20 mouse cellular contexts compared by ENCODE assay signal in the genomic region with DNA sequence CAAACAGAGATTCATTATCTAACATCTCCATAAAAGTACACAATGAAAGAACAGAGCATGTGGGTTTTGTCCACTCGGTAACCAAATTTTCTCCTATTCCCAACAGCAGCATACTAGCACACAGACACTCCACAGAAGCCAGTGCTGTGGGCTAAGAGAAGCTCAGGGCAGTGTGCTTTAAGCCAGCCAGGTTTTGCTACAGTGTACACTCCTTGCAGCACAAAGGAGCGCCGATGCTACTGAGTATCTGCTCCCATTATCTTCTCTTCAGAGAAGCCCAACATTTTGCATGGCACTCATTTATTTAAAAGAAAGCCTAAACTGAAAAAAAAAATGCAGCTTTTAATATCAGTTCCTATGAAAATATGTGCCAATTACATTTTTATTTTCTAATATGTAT.
DNase-seq lines count a peak whose midpoint lies in the region; ATAC-seq and TF ChIP-seq lines count a peak whose summit lies in the region.
"Had no signal": no experiment of that assay in that cellular context is flagged by ENCODE, and none has a peak within 500 bp of the region (broad histone marks: within the 10 kb centered on the region; RNA-seq: fewer than 3 reads in every experiment).

No protein-coding gene starts in this region.

- H3K4me3 ChIP-seq in forebrain, embryonic 12.5 days (replicated peaks), result no peak overlapping the region
- no peak overlapping the region for H3K4me3 ChIP-seq in forebrain, embryonic 10.5 days
- no peak overlapping the region for H3K4me3 ChIP-seq in hindbrain, embryonic 14.5 days (replicated peaks; ENCODE audit: low read length)
- no peak overlapping the region for H3K4me3 ChIP-seq in hindbrain, embryonic 11.5 days (ENCODE audit: low read depth, low read length)
- H3K4me3 ChIP-seq in midbrain, embryonic 14.5 days (replicated peaks; ENCODE audit: low read depth, low read length), result no peak overlapping the region
- H3K4me3 ChIP-seq: intestine, embryonic 15.5 days; layer of hippocampus, adult 2 months had no signal

- DNase-seq in forebrain, embryonic 10.5 days (ENCODE audit: extremely low spot score, low spot score), result no peak
- no peak for DNase-seq in hindbrain, embryonic 14.5 days (ENCODE audit: low spot score)
- DNase-seq in hindbrain, embryonic 11.5 days (ENCODE audit: low spot score), result no peak
- DNase-seq in brain, embryonic 14.5 days (ENCODE audit: low read depth), result peak; percentile 54
- peak; percentile 63 for DNase-seq in midbrain, embryonic 14.5 days
- DNase-seq in urinary bladder, postnatal 4 days (ENCODE audit: low spot score in 2 of 2), result no peak
- DNase-seq: adrenal gland, postnatal 14 days; cerebellum, adult 8-10 months; gastrocnemius, postnatal 36 days; heart, postnatal 4 days; kidney, adult 9 months; kidney, postnatal 25 days; layer of hippocampus, postnatal 36 days; lung, postnatal 4 days; thymus, adult 18-20 months; thymus, postnatal 36 days had no signal

- ATAC-seq in forebrain, embryonic 12.5 days (ENCODE audit: low FRiP score), result no peak
- no peak for ATAC-seq in hindbrain, embryonic 14.5 days (ENCODE audit: low FRiP score)
- no peak for ATAC-seq in hindbrain, embryonic 11.5 days (ENCODE audit: low FRiP score)
- ATAC-seq in midbrain, embryonic 14.5 days (ENCODE audit: low FRiP score, low TSS enrichment), result no peak
- no peak for ATAC-seq in monocyte, adult 5-6 weeks (replicated peaks; ENCODE audit: insufficient number of reproducible peaks, low FRiP score, low TSS enrichment, poor library complexity, severe bottlenecking)
- ATAC-seq: intestine, embryonic 15.5 days had no signal

- no peak for TF ChIP-seq CTCF in brain, embryonic 14.5 days (IDR thresholded peaks at IDR 0.05; ENCODE audit: borderline replicate concordance, extremely low read depth, insufficient read depth, insufficient read length)

- WGBS in forebrain, embryonic 12.5 days, result 65% methylated on average over 3 of the region's 3 CpGs
- 65% methylated on average over 3 of the region's 3 CpGs for WGBS in forebrain, embryonic 10.5 days
- 59% methylated on average over 3 of the region's 3 CpGs for WGBS in hindbrain, embryonic 14.5 days
- 84% methylated on average over 3 of the region's 3 CpGs for WGBS in hindbrain, embryonic 11.5 days
- WGBS in midbrain, embryonic 14.5 days, result 40% methylated on average over 3 of the region's 3 CpGs

- H3K4me2 ChIP-seq in forebrain, embryonic 12.5 days, result no peak overlapping the region
- no peak overlapping the region for H3K4me2 ChIP-seq in hindbrain, embryonic 14.5 days (replicated peaks)
- H3K4me2 ChIP-seq in hindbrain, embryonic 11.5 days (replicated peaks; ENCODE audit: low read depth, low read length), result no peak overlapping the region
- no peak overlapping the region for H3K4me2 ChIP-seq in midbrain, embryonic 14.5 days (ENCODE audit: low read length)
- H3K4me2 ChIP-seq: intestine, embryonic 15.5 days had no signal

- no peaks in the 10 kb centered on the region for H3K9me3 ChIP-seq in forebrain, embryonic 12.5 days
- no peaks in the 10 kb centered on the region for H3K9me3 ChIP-seq in forebrain, embryonic 10.5 days
- H3K9me3 ChIP-seq in hindbrain, embryonic 14.5 days (ENCODE audit: control insufficient read depth, low read length), result no peaks in the 10 kb centered on the region
- H3K9me3 ChIP-seq in hindbrain, embryonic 11.5 days (ENCODE audit: control insufficient read depth, low read length), result no peaks in the 10 kb centered on the region
- H3K9me3 ChIP-seq in midbrain, embryonic 14.5 days (ENCODE audit: control insufficient read depth, low read length), result no peaks in the 10 kb centered on the region
- H3K9me3 ChIP-seq: intestine, embryonic 15.5 days had no signal

- H3K27me3 ChIP-seq in forebrain, embryonic 12.5 days, result no peaks in the 10 kb centered on the region
- H3K27me3 ChIP-seq in forebrain, embryonic 10.5 days (ENCODE audit: poor library complexity, severe bottlenecking), result no peaks in the 10 kb centered on the region
- no peaks in the 10 kb centered on the region for H3K27me3 ChIP-seq in hindbrain, embryonic 14.5 days (ENCODE audit: control insufficient read depth, insufficient read depth, low read length)
- H3K27me3 ChIP-seq in hindbrain, embryonic 11.5 days (ENCODE audit: control insufficient read depth, insufficient read depth, low read length), result no peaks in the 10 kb centered on the region
- no peaks in the 10 kb centered on the region for H3K27me3 ChIP-seq in midbrain, embryonic 14.5 days (ENCODE audit: control insufficient read depth, insufficient read depth, low read length)
- H3K27me3 ChIP-seq: intestine, embryonic 15.5 days had no signal

- TF ChIP-seq POLR2A in brain, embryonic 14.5 days (IDR thresholded peaks at IDR 0.05; ENCODE audit: borderline replicate concordance, extremely low read depth, insufficient read depth, insufficient read length, poor library complexity, severe bottlenecking), result no peak

- H3K9ac ChIP-seq in forebrain, embryonic 12.5 days, result no peak overlapping the region
- 0 out of 2 replicates have a peak overlapping the region, but pooled peaks have one; percentile 7 for H3K9ac ChIP-seq in hindbrain, embryonic 14.5 days
- no peak overlapping the region for H3K9ac ChIP-seq in hindbrain, embryonic 11.5 days (ENCODE audit: low read depth, low read length)
- no peak overlapping the region for H3K9ac ChIP-seq in midbrain, embryonic 14.5 days (replicated peaks; ENCODE audit: low read length)
- H3K9ac ChIP-seq: intestine, embryonic 15.5 days had no signal

- peaks cover 3% of the 10 kb centered on the region; the same call in 1 of the 2 replicates for H3K36me3 ChIP-seq in forebrain, embryonic 12.5 days (replicated peaks)
- peaks cover 2% of the 10 kb centered on the region; the same call in 1 of the 2 replicates for H3K36me3 ChIP-seq in forebrain, embryonic 10.5 days (replicated peaks)
- peaks cover 29% of the 10 kb centered on the region for H3K36me3 ChIP-seq in hindbrain, embryonic 14.5 days (replicated peaks; ENCODE audit: control insufficient read depth, insufficient read depth)
- H3K36me3 ChIP-seq in hindbrain, embryonic 11.5 days (ENCODE audit: control insufficient read depth, insufficient read depth, low read length), result no peaks in the 10 kb centered on the region
- peaks cover 22% of the 10 kb centered on the region; the same call in 1 of the 2 replicates for H3K36me3 ChIP-seq in midbrain, embryonic 14.5 days (ENCODE audit: control insufficient read depth, insufficient read depth, low read length)
- H3K36me3 ChIP-seq: intestine, embryonic 15.5 days had no signal

- 0 out of 2 replicates have a peak overlapping the region, but pooled peaks have one; percentile 46 for H3K27ac ChIP-seq in forebrain, embryonic 12.5 days
- H3K27ac ChIP-seq in forebrain, embryonic 10.5 days, result no peak overlapping the region
- peak overlapping the region; percentile 16 for H3K27ac ChIP-seq in hindbrain, embryonic 14.5 days
- H3K27ac ChIP-seq in hindbrain, embryonic 11.5 days (ENCODE audit: low read depth, low read length), result no peak overlapping the region
- H3K27ac ChIP-seq in midbrain, embryonic 14.5 days (replicated peaks; ENCODE audit: low read depth, low read length), result peak overlapping the region; percentile 72; the same call in 1 of the 2 replicates
- H3K27ac ChIP-seq: intestine, embryonic 15.5 days; layer of hippocampus, adult 2 months had no signal

- peaks cover 29% of the 10 kb centered on the region for H3K4me1 ChIP-seq in forebrain, embryonic 12.5 days
- H3K4me1 ChIP-seq in forebrain, embryonic 10.5 days, result peaks cover 70% of the 10 kb centered on the region
- 0 out of 2 replicates have a peak, but pooled peaks cover 3% of the 10 kb centered on the region for H3K4me1 ChIP-seq in hindbrain, embryonic 14.5 days (replicated peaks; ENCODE audit: control insufficient read depth, insufficient read depth, low read length)
- no peaks in the 10 kb centered on the region for H3K4me1 ChIP-seq in hindbrain, embryonic 11.5 days (replicated peaks; ENCODE audit: control insufficient read depth, insufficient read depth, low read length)
- H3K4me1 ChIP-seq in midbrain, embryonic 14.5 days (ENCODE audit: control insufficient read depth, insufficient read depth, low read length), result peaks cover 8% of the 10 kb centered on the region; the same call in 1 of the 2 replicates
- H3K4me1 ChIP-seq: intestine, embryonic 15.5 days had no signal

Comparison
In these comparisons a context has a peak if more than half of its experiments do, and no peak if none do; other contexts are left out.
1. H3K27ac ChIP-seq: peak in forebrain, embryonic 12.5 days (single experiment), hindbrain, embryonic 14.5 days (single experiment) and midbrain, embryonic 14.5 days (single experiment); none in forebrain, embryonic 10.5 days (single experiment) and hindbrain, embryonic 11.5 days (single experiment).
2. DNase-seq: peak in brain, embryonic 14.5 days (single experiment) and midbrain, embryonic 14.5 days (single experiment); none in forebrain, embryonic 10.5 days (single experiment), hindbrain, embryonic 14.5 days (single experiment), hindbrain, embryonic 11.5 days (single experiment) and urinary bladder, postnatal 4 days (0 of 2).